ENCODE assay signal across 5 mouse cellular contexts in genomic region chr14:100109563-100109962, GRCm38 (mm10).
"Had no signal": no experiment of that assay in that cellular context is flagged by ENCODE, and none has a peak within 500 bp of the region (broad histone marks: within the 10 kb centered on the region; RNA-seq: fewer than 3 reads in every experiment).

No protein-coding gene starts in this region.

- DNase-seq: kidney, adult 2 months; kidney, postnatal 10 days; kidney, postnatal 4 days; lung, adult 18-20 months; thymus, postnatal 4 days had no signal
